Mouse (Mus musculus) hindbrain, postnatal 0 days (tissue): Measurements from ENCODE around the gene 4931440F15Rik. TPM values are rescaled to one million over a fixed set of nuclear protein-coding genes. Genes with fewer than 3 reads are reported as not detected.
"Not testable (repeated sequence)": the region's sequence is repeated elsewhere in the genome, so short reads cannot be mapped to it uniquely, and the experiment has no call there.

Experiments used
- ATAC-seq: fragments of 200-750 bp; cut with Nextera tagmentation; 2 replicates; pipeline ENCODE4 v1.8.0; 2017; ENCODE audit warnings: mild to moderate bottlenecking, moderate TSS enrichment, moderate library complexity
- DNase-seq: peaks from one replicate; pipeline ENCODE4 v3.0.0-alpha.2; 2015; ENCODE audit warnings: low spot score
- H3K27ac ChIP-seq: fragments of 300-500 bp; sonication (generic); 2 replicates; pipeline ENCODE4 v1.5.1; 2014; ENCODE audit warnings: mild to moderate bottlenecking
- H3K27me3 ChIP-seq: fragments of 300-500 bp; sonication (generic); 2 replicates; pipeline ENCODE4 v1.6.1; 2014; ENCODE audit warnings: low read length, mixed read lengths; ENCODE audit not compliant: insufficient read depth
- H3K36me3 ChIP-seq: fragments of 300-500 bp; sonication (generic); 2 replicates; pipeline ENCODE4 v1.6.1; 2014; ENCODE audit warnings: low read length, mixed read lengths; ENCODE audit not compliant: insufficient read depth
- H3K4me1 ChIP-seq: fragments of 300-500 bp; sonication (generic); 2 replicates; pipeline ENCODE4 v1.6.1; 2014; ENCODE audit warnings: antibody characterized with exemption, low read length, mixed read lengths; ENCODE audit not compliant: insufficient read depth
- H3K4me2 ChIP-seq: fragments of 300-500 bp; sonication (generic); 2 replicates; pipeline ENCODE4 v1.6.1; 2014; ENCODE audit warnings: low read depth, mild to moderate bottlenecking, low read length, moderate library complexity, mixed read lengths
- H3K4me3 ChIP-seq: fragments of 300-500 bp; sonication (generic); 2 replicates; pipeline ENCODE4 v1.5.1; 2014; ENCODE audit warnings: low read length
- H3K9ac ChIP-seq: fragments of 300-500 bp; sonication (generic); replicated peaks from 2 replicates; pipeline ENCODE4 v1.6.1; 2014; ENCODE audit warnings: mild to moderate bottlenecking, low read length, moderate library complexity, mixed read lengths
- H3K9me3 ChIP-seq: fragments of 300-500 bp; sonication (generic); 2 replicates; pipeline ENCODE4 v1.6.1; 2016; ENCODE audit warnings: low read length, mixed read lengths
- CTCF ChIP-seq: IDR thresholded peaks from 2 replicates; pipeline ENCODE4 v1.5.1; 2016; ENCODE audit warnings: antibody characterized with exemption, control low read depth, low read depth
- WGBS: fragments of 180-500 bp; shearing (Covaris S2); extraction: QIAGEN DNeasy Blood & Tissue Kit; methylation state at CpG from one replicate; pipeline ENCODE4 v1.1.7; 2014; 5-methylcytosine and 5-hydroxymethylcytosine counted together
- polyA plus RNA-seq: library from polyadenylated mRNA; unstranded; fragments of >200 nt; fragmentation: Nextera tagmentation; extraction: Ambion mirVana; gene quantifications from 2 replicates; pipeline ENCODE4 v1.2.1, GENCODE M21; 2015
- total RNA-seq: library from RNA; depleted of rRNA; stranded (reverse); fragments of >200 nt; gene quantifications from 2 replicates; pipeline ENCODE4 v1.2.3, GENCODE M21; 2014

The 4931440F15Rik gene
- total and polyA plus RNA-seq, 2 experiments from 2014 or later, result 0.38 to 0.63 TPM

- no peak for TF ChIP-seq CTCF
- DNase-seq, result peak; percentile 10
Observed at GRCm38 (mm10) chr11:29839781-29840180, 14.3 kb upstream of the 4931440F15Rik start.

GRCm38 (mm10) chr11:29837066-29837465 is 11.6 kb upstream of the 4931440F15Rik start:
- Histone ChIP-seq H3K36me3 (no peaks in the 10 kb centered on the region), H3K4me2 (no peak overlapping the region), H3K4me3 (no peak overlapping the region), H3K27ac (no peak overlapping the region), H3K9me3 (no peaks in the 10 kb centered on the region), H3K9ac (no peak overlapping the region), H3K27me3 (no peaks in the 10 kb centered on the region), H3K4me1 (no peaks in the 10 kb centered on the region)
- no peak for TF ChIP-seq CTCF
- DNase-seq (no peak), ATAC-seq (no peak)

More at GRCm38 (mm10) chr11:29839781-29840180, 14.3 kb upstream of the 4931440F15Rik start:
- WGBS, result 59% methylated on average over 3 of the region's 3 CpGs
- Histone ChIP-seq H3K4me2 (no peak overlapping the region), H3K4me1 (no peaks in the 10 kb centered on the region), H3K36me3 (no peaks in the 10 kb centered on the region), H3K4me3 (no peak overlapping the region), H3K27me3 (no peaks in the 10 kb centered on the region), H3K9me3 (no peaks in the 10 kb centered on the region), H3K27ac (no peak overlapping the region), H3K9ac (no peak overlapping the region)
- ATAC-seq, result peak; percentile 32; the same call in 1 of the 2 replicates

GRCm38 (mm10) chr11:29827729-29828128 is 2.3 kb upstream of the 4931440F15Rik start:
- ATAC-seq, result no peak

GRCm38 (mm10) chr11:29826001-29826400 is 533 bp upstream of the 4931440F15Rik start:
- Histone ChIP-seq H3K4me1 (no peaks in the 10 kb centered on the region), H3K36me3 (0 out of 2 replicates have a peak, but pooled peaks cover 3% of the 10 kb centered on the region), H3K9ac (no peak overlapping the region), H3K27ac (no peak overlapping the region), H3K9me3 (no peaks in the 10 kb centered on the region), H3K4me2 (no peak overlapping the region), H3K27me3 (no peaks in the 10 kb centered on the region), H3K4me3 (no peak overlapping the region)
- no peak for ATAC-seq
- DNase-seq, result no peak
- TF ChIP-seq CTCF, result no peak
- WGBS, result 88% methylated on average over 1 of the region's 1 CpGs

More at GRCm38 (mm10) chr11:29827729-29828128, 2.3 kb upstream of the 4931440F15Rik start:
- Histone ChIP-seq H3K27me3 (no peaks in the 10 kb centered on the region), H3K36me3 (0 out of 2 replicates have a peak, but pooled peaks cover 3% of the 10 kb centered on the region), H3K27ac (no peak overlapping the region), H3K9me3 (no peaks in the 10 kb centered on the region), H3K4me3 (no peak overlapping the region), H3K4me2 (no peak overlapping the region), H3K9ac (no peak overlapping the region), H3K4me1 (no peaks in the 10 kb centered on the region)
- 67% methylated on average over 2 of the region's 2 CpGs for WGBS
- no peak for TF ChIP-seq CTCF
- DNase-seq, result no peak

GRCm38 (mm10) chr11:29824474-29825270 is 796 bp downstream of the 4931440F15Rik start:
- not testable (repeated sequence) for DNase-seq, H3K27me3 ChIP-seq, H3K9me3 ChIP-seq, H3K27ac ChIP-seq, H3K4me3 ChIP-seq, H3K4me1 ChIP-seq, H3K36me3 ChIP-seq, H3K9ac ChIP-seq, H3K4me2 ChIP-seq
- peak; percentile 65 for ATAC-seq
- WGBS, result 23% methylated on average over 61 of the region's 62 CpGs

- DNase-seq (no peak), ATAC-seq (no peak)
- Histone ChIP-seq H3K9ac (no peak overlapping the region), H3K4me2 (no peak overlapping the region), H3K27me3 (no peaks in the 10 kb centered on the region), H3K4me3 (no peak overlapping the region), H3K27ac (no peak overlapping the region), H3K36me3 (no peaks in the 10 kb centered on the region), H3K4me1 (no peaks in the 10 kb centered on the region), H3K9me3 (no peaks in the 10 kb centered on the region)
- whole genome bisulfite sequencing, result 95% methylated on average over 2 of the region's 2 CpGs
- TF ChIP-seq CTCF, result no peak
Observed at GRCm38 (mm10) chr11:29823141-29823540, 2.3 kb downstream of the 4931440F15Rik start.

- TF ChIP-seq CTCF, result no peak
- ATAC-seq (no peak), DNase-seq (no peak)
- Histone ChIP-seq H3K4me3 (no peak overlapping the region), H3K4me2 (no peak overlapping the region), H3K4me1 (no peaks in the 10 kb centered on the region), H3K9me3 (no peaks in the 10 kb centered on the region), H3K9ac (no peak overlapping the region), H3K36me3 (no peaks in the 10 kb centered on the region), H3K27ac (no peak overlapping the region), H3K27me3 (no peaks in the 10 kb centered on the region)
Observed at GRCm38 (mm10) chr11:29815670-29816069, 9.8 kb downstream of the 4931440F15Rik start.
